Mouse (Mus musculus): ENCODE data around the gene Nbea.

GRCm38 (mm10) chr3:55752558-55752957, 430.9 kb downstream of the Nbea start:
- TF ChIP-seq CTCF (conservative IDR thresholded peaks at IDR 0.05; ENCODE audit: low read length) (peak; percentile 22; the same call in 1 of the 2 replicates), NANOG (IDR thresholded peaks at IDR 0.05; ENCODE audit: borderline replicate concordance, low read length) (no peak)

Data from E14TG2a.4 (cell line).